Mouse (Mus musculus) lung, adult 2 months (tissue): ENCODE results near the gene Pde4d.

Source experiments
- CTCF ChIP-seq: fragments of 200-500 bp; IDR thresholded peaks from 2 replicates; pipeline ENCODE4 v1.5.1; 2011; ENCODE audit warnings: mild to moderate bottlenecking, low read length, control low read depth; ENCODE audit not compliant: insufficient read depth
- POLR2A ChIP-seq: fragments of 200-500 bp; IDR thresholded peaks from 2 replicates; pipeline ENCODE4 v1.6.1; 2011; ENCODE audit warnings: low read depth, mild to moderate bottlenecking, control low read depth, low read length, borderline replicate concordance; ENCODE audit errors: extremely low read depth

GRCm38 (mm10) chr13:109899442-109900428, 1450.0 kb downstream of the Pde4d start:
- TF ChIP-seq POLR2A: no peak
- no peak for TF ChIP-seq CTCF
